Mouse (Mus musculus) embryonic fibroblast, embryonic 13.5 days (primary cell): Measurements from ENCODE around the gene Cdh18. TPM values are rescaled to one million over a fixed set of nuclear protein-coding genes. Genes with fewer than 3 reads are reported as not detected.

Experiments
- H3K27ac ChIP-seq: 2 replicates; pipeline ENCODE4 v1.5.1; 2012; ENCODE audit warnings: low read length, control low read depth, inconsistent platforms; ENCODE audit not compliant: insufficient read depth
- H3K4me1 ChIP-seq: 2 replicates; pipeline ENCODE4 v1.6.1; 2011; ENCODE audit warnings: low read length; ENCODE audit not compliant: control insufficient read depth, insufficient read depth
- H3K4me3 ChIP-seq: 2 replicates; pipeline ENCODE4 v1.5.1; 2011; ENCODE audit warnings: mild to moderate bottlenecking, control low read depth, low read length; ENCODE audit not compliant: insufficient read depth
- CTCF ChIP-seq: IDR thresholded peaks from 2 replicates; pipeline ENCODE4 v1.5.1; 2011; ENCODE audit warnings: mild to moderate bottlenecking, control low read depth, low read length, moderate library complexity, borderline replicate concordance; ENCODE audit not compliant: insufficient read depth
- POLR2A ChIP-seq: IDR thresholded peaks from 2 replicates; pipeline ENCODE4 v1.6.1; 2011; ENCODE audit warnings: low read depth, mild to moderate bottlenecking, control low read depth, low read length, moderate library complexity
- polyA plus RNA-seq: library from polyadenylated mRNA; stranded (reverse); fragments of >200 nt; gene quantifications from 2 replicates; pipeline ENCODE4 v1.2.4, GENCODE M21; 2011; ENCODE audit warnings: low read depth; ENCODE audit not compliant: missing spikeins, insufficient read length

Gene Cdh18
- polyA plus RNA-seq, 1 experiment = 4.1 TPM

DNA sequence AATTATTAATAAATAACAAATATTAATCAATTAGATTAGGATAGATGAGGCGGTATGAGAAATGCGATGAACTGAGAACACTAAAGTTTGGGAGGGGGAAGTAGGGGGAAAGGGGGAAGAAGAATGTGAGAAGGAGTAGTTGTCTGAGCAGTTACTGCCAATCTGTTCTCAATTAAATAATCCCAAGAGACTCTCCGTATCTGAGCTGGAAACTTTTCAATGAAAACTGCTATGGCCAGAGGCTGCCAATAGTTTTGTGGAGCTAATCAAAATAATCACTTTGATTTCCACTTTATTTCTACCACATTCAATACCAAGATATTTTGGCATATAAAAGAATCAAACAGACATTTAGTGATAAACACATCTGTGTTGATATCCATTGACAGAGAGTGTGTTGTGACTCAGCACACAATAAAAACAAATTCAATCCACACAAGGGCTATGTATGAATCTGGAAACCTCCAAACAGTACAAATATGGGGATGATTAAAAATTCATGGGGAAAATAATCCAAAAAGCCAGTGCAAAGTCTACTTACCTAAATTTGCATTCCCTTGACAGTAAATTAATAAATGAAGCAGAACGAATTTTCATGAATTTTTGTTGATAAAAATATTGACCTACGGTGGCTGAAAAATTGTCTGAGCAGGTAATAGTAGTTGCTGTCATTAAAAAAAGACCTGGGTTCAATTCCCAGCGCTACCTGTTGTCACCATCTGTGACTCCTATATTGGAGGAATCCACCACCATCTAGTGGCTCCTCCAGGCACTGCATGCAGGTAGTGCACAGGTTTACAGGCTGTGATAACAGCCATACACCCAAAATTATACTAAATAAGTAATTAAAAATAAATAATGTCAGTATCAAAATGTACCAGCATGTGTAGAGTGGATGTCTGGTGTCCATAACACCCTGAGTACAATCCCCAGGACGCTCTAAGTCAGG lies 922.0 kb downstream of the Cdh18 start:
- no peaks in the 10 kb centered on the region for H3K4me1 ChIP-seq
- no peak overlapping the region for H3K27ac ChIP-seq
- no peak for TF ChIP-seq POLR2A
- TF ChIP-seq CTCF = 0 out of 2 replicates have a peak, but pooled peaks have one; percentile 6
- no peak overlapping the region for H3K4me3 ChIP-seq

- Histone ChIP-seq H3K4me3 (no peak overlapping the region), H3K27ac (no peak overlapping the region), H3K4me1 (no peaks in the 10 kb centered on the region)
- TF ChIP-seq CTCF (no peak), POLR2A (no peak)
Measured at GRCm38 (mm10) chr15:23486306-23486705, 937.5 kb downstream of the Cdh18 start.

DNA sequence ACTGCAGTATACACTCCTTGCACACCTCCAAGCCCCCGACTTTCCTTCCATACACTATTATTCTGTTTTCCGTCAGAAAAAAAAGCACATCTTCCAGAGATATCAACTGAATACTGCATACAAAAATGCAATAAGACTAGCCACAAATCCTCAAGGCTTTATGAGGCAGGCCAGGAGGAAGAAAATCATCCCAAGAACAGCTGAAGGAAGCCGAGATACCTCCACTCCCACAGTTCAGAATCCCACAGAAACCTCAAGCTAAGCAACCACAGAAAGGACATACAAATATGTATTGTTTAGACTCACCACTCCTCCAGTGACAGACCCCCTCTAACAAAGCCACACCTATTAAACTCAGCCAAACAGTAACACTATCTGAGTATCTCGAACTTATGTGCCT lies 957.7 kb downstream of the Cdh18 start:
- TF ChIP-seq POLR2A (no peak), CTCF (no peak)
- Histone ChIP-seq H3K4me1 (no peaks in the 10 kb centered on the region), H3K27ac (no peak overlapping the region), H3K4me3 (no peak overlapping the region)

- TF ChIP-seq POLR2A (no peak), CTCF (no peak)
- Histone ChIP-seq H3K4me1 (no peaks in the 10 kb centered on the region), H3K27ac (no peak overlapping the region), H3K4me3 (no peak overlapping the region)
Measured at GRCm38 (mm10) chr15:23509694-23510093, 960.9 kb downstream of the Cdh18 start.

DNA sequence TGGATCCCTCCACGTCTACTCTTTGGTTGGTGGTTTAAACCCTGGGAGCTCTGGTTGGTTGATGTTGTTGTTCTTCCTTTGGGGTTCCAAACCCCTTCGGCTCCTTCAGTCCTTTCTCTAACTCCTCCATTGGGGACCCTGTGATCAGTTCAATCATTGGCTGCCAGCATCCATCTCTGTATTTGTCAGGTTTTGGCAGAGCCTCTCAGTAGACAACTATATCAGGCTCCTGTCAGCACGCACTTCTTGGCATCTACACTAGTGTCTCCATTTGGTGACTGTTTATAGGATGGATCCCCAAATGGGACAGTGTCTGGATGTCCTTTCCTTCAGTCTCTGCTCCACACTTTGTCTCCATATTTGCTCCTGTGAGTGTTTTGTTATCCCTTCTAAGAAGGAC lies 967.0 kb downstream of the Cdh18 start:
- no peak for TF ChIP-seq POLR2A
- TF ChIP-seq CTCF = no peak
- Histone ChIP-seq H3K4me3 (no peak overlapping the region), H3K4me1 (no peaks in the 10 kb centered on the region), H3K27ac (no peak overlapping the region)

DNA sequence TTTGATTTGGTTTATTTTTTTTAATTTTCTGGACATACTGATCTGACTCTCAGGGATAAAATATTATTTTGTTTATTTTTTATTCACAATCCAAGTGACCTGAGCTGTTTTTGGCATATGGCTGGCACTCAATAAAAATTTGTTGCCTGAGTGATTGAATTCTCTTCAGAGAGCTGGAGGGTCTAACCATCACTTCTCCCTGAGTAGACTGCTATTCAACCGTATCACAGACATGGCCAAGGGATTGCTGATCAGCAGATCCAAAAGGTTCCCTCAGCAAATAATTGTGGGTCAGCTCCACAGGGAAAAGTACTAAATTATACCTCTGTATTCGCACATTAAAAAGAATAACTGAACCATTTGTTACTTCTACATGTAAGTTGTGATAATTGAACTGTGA lies 969.3 kb downstream of the Cdh18 start:
- no peaks in the 10 kb centered on the region for H3K4me1 ChIP-seq
- no peak overlapping the region for H3K4me3 ChIP-seq
- TF ChIP-seq POLR2A = no peak
- TF ChIP-seq CTCF = no peak
- no peak overlapping the region for H3K27ac ChIP-seq
